Mouse (Mus musculus): ENCODE data around the gene Ap2a1. TPM values are rescaled to one million over a fixed set of nuclear protein-coding genes. Genes with fewer than 3 reads are reported as not detected.

Gene Ap2a1
- polyA plus RNA-seq, 2 experiments: 67.6 to 69.6 TPM

DNA sequence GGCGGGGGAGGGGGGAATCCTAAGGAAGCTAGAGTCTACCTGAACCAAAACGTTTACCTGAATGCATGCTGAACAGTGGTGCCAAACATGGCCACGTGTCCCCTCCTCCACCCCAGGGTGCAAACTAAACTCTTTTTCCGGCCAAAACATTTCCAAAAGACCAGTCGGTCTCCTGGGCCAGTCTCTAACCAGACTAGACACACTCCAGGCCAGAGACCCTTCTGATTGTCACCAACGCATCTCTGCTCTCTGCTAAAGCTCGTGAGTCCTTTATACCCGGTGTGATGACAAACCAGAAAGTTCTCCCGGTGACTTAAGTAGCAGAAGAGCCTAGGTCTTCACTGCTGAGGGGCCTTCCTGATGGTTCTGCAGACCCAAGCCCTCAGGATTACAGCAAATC lies 61.5 kb downstream of the Ap2a1 start:
- WGBS (ENCODE audit: insufficient replicate concordance): 60% methylated on average over 9 of the region's 9 CpGs
- DNase-seq (ENCODE audit: low read depth in 3 of 3, low spot score in 3 of 3): no peak
- H3K4me3 ChIP-seq (ENCODE audit: insufficient read depth in 1 of 2, low read depth in 2 of 2, low read length in 2 of 2): peak overlapping the region in 1 of 2 experiments; percentile 69; a peak in 1 of 4 replicates
- no peak for ATAC-seq (ENCODE audit: insufficient read depth)
- no peaks in the 10 kb centered on the region for H3K9me3 ChIP-seq (ENCODE audit: control insufficient read depth, low read length)
- H3K36me3 ChIP-seq (replicated peaks; ENCODE audit: control insufficient read depth, insufficient read depth, low read depth): peaks cover 7% of the 10 kb centered on the region
- H3K4me2 ChIP-seq (ENCODE audit: low read depth): peak overlapping the region; percentile 86
- H3K9ac ChIP-seq (replicated peaks): no peak overlapping the region
- TF ChIP-seq CTCF (IDR thresholded peaks at IDR 0.05; ENCODE audit: low read depth) (no peak), EP300 (IDR thresholded peaks at IDR 0.05; ENCODE audit: low read depth) (no peak)
- H3K27me3 ChIP-seq (ENCODE audit: control insufficient read depth, insufficient read depth, low read length): no peaks in the 10 kb centered on the region
- H3K27ac ChIP-seq: no peak overlapping the region
- peaks cover 6 to 19% of the 10 kb centered on the region in 2 experiments for H3K4me1 ChIP-seq (replicated peaks; ENCODE audit: control insufficient read depth in 2 of 2, insufficient read depth in 2 of 2, low read length in 1 of 2)

DNA sequence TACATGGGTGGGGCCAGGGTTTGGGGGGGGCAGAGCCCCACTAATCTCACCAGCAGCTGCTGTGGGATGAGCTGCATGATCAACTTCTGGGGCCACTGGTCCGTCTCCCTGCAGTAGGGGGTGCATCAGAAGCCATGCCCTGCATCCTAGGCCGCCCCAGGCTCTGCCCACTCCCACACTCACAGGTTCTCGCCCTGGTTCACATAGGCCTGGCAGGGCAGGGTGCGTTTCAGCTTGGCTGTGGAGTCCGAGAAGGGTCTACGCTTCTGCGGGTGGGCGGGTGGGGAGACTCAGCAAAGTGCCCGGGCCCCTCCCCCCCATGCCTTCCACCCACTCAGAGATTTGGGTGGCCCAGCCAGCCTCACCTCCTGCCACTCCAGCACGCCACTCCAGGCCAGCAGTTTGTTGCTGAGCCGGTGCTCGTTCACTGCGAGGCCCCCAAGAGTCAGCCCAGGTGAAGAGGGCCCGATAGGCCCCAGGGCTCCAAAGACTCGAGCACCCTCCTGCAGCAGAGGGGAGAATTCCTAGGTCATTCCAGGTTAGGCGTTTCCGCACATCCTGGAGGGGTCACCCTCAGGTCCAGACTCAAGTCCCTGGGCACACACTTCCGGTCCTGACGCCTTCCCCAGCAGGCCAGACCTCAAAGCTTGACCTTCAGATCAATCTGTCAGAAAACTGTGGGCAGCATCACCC lies 62.1 kb downstream of the Ap2a1 start:
- ATAC-seq (ENCODE audit: insufficient read depth) (no peak), DNase-seq (ENCODE audit: low read depth in 3 of 3, low spot score in 3 of 3) (no peak)
- no peak for TF ChIP-seq CTCF (IDR thresholded peaks at IDR 0.05; ENCODE audit: low read depth)
- TF ChIP-seq EP300 (IDR thresholded peaks at IDR 0.05; ENCODE audit: low read depth): no peak
- no peak overlapping the region for H3K27ac ChIP-seq
- no peaks in the 10 kb centered on the region for H3K27me3 ChIP-seq (ENCODE audit: control insufficient read depth, insufficient read depth, low read length)
- H3K36me3 ChIP-seq (replicated peaks; ENCODE audit: control insufficient read depth, insufficient read depth, low read depth): peaks cover 10% of the 10 kb centered on the region
- WGBS (ENCODE audit: insufficient replicate concordance): 71% methylated on average over 19 of the region's 19 CpGs
- peaks cover 6 to 19% of the 10 kb centered on the region in 2 experiments for H3K4me1 ChIP-seq (replicated peaks; ENCODE audit: control insufficient read depth in 2 of 2, insufficient read depth in 2 of 2, low read length in 1 of 2)
- peak overlapping the region; percentile 86; the same call in 1 of the 2 replicates for H3K4me2 ChIP-seq (ENCODE audit: low read depth)
- H3K9me3 ChIP-seq (ENCODE audit: control insufficient read depth, low read length): no peaks in the 10 kb centered on the region
- no peak overlapping the region for H3K9ac ChIP-seq (replicated peaks)
- H3K4me3 ChIP-seq (ENCODE audit: insufficient read depth in 1 of 2, low read depth in 2 of 2, low read length in 2 of 2): no peak overlapping the region

DNA sequence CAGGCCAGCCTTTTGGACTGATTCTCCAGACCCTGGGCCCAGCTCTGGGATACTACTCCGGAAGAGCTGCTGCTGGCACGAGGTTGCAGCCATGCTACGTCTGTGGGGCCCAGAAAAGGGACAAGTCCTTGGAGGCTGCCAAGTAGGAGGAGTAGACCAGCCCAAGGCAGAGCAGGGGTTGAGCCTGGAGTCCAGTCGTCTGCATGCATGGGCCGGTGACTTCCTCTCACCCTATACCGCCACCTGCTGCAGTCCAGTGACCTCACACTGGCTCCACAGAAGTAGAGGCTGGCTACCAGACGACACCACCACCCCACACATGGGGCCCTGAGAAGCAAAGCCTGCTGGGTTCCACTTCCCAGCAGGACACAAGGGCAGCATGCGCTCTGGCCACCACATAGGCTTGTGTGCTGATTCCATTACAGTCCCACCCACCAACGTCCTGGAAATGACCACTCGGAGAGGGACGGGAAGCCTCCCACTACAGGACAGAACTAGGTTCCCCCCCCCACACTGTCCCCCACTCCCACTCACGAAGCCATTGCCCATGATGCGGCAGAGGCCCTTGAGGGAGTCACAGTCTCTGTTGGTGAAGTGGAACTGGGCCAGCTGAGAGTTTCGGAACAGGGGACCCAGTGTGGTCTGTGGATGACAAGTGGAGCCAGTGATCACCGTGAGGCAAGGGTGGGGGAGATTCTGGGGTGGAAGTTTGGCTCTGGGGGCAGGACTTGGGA lies 62.9 kb downstream of the Ap2a1 start:
- ATAC-seq (ENCODE audit: insufficient read depth) (no peak), DNase-seq (ENCODE audit: low read depth in 3 of 3, low spot score in 3 of 3) (no peak)
- H3K9ac ChIP-seq (replicated peaks): no peak overlapping the region; the same call in 1 of the 2 replicates
- 48% methylated on average over 15 of the region's 15 CpGs for WGBS (ENCODE audit: insufficient replicate concordance)
- no peak overlapping the region for H3K4me2 ChIP-seq (ENCODE audit: low read depth)
- H3K9me3 ChIP-seq (ENCODE audit: control insufficient read depth, low read length): no peaks in the 10 kb centered on the region
- H3K36me3 ChIP-seq (replicated peaks; ENCODE audit: control insufficient read depth, insufficient read depth, low read depth): peaks cover 10% of the 10 kb centered on the region
- no peak overlapping the region for H3K4me3 ChIP-seq (ENCODE audit: insufficient read depth in 1 of 2, low read depth in 2 of 2, low read length in 2 of 2)
- H3K4me1 ChIP-seq (replicated peaks; ENCODE audit: control insufficient read depth in 2 of 2, insufficient read depth in 2 of 2, low read length in 1 of 2): peaks cover 6 to 19% of the 10 kb centered on the region in 2 experiments
- peak; percentile 52 for TF ChIP-seq CTCF (IDR thresholded peaks at IDR 0.05; ENCODE audit: low read depth)
- TF ChIP-seq EP300 (IDR thresholded peaks at IDR 0.05; ENCODE audit: low read depth): no peak
- no peaks in the 10 kb centered on the region for H3K27me3 ChIP-seq (ENCODE audit: control insufficient read depth, insufficient read depth, low read length)
- no peak overlapping the region; the same call in 1 of the 2 replicates for H3K27ac ChIP-seq

GRCm38 (mm10) chr7:44864595-44865542 lies 64.4 kb downstream of the Ap2a1 start:
- TF ChIP-seq CTCF (IDR thresholded peaks at IDR 0.05; ENCODE audit: low read depth) (no peak), EP300 (IDR thresholded peaks at IDR 0.05; ENCODE audit: low read depth) (no peak)
- Histone ChIP-seq H3K27me3 (ENCODE audit: control insufficient read depth, insufficient read depth, low read length) (no peaks in the 10 kb centered on the region), H3K9ac (replicated peaks) (no peak overlapping the region), H3K4me1 (replicated peaks; ENCODE audit: control insufficient read depth in 2 of 2, insufficient read depth in 2 of 2, low read length in 1 of 2) (peaks cover 6 to 16% of the 10 kb centered on the region in 2 experiments; a peak in 3 of 4 replicates), H3K36me3 (replicated peaks; ENCODE audit: control insufficient read depth, insufficient read depth, low read depth) (peaks cover 10% of the 10 kb centered on the region), H3K27ac (no peak overlapping the region), H3K4me3 (ENCODE audit: insufficient read depth in 1 of 2, low read depth in 2 of 2, low read length in 2 of 2) (no peak overlapping the region), H3K9me3 (ENCODE audit: control insufficient read depth, low read length) (no peaks in the 10 kb centered on the region), H3K4me2 (ENCODE audit: low read depth) (no peak overlapping the region)
- ATAC-seq (ENCODE audit: insufficient read depth) (no peak), DNase-seq (ENCODE audit: low read depth in 3 of 3, low spot score in 3 of 3) (no peak)
- WGBS (ENCODE audit: insufficient replicate concordance): 76% methylated on average over 24 of the region's 24 CpGs

All from liver, embryonic 14.5 days (tissue).